Mouse (Mus musculus) heart, postnatal 14 days (tissue): ENCODE data around the gene Lrrc4c. TPM values are rescaled to one million over a fixed set of nuclear protein-coding genes. Genes with fewer than 3 reads are reported as not detected.

Source experiments
- DNase-seq, 2 experiments: peaks; one replicate each; pipeline ENCODE4 v3.0.0; 2021 to 2022
- intact Hi-C: fragments of 180-260 bp; cut with DNase I; formaldehyde crosslinking; loops from one replicate; pipeline ENCODE4 v1.15.1; 2025
- microRNA-seq, 2 experiments: library from miRNA; unstranded; fragments of <30 nt; microRNA quantifications; one replicate each; pipeline ENCODE4 v1.2.0; 2021 to 2022
- total RNA-seq, 2 experiments: library from RNA; stranded (reverse); gene quantifications; 2 replicates each; pipeline ENCODE4 v1.2.3; 2021

Lrrc4c gene
- total RNA-seq, 2 experiments from 2014 or later = 0.32 to 0.45 TPM

- intact Hi-C loops = no loop called here
- DNase-seq = no peak
Measured at GRCm38 (mm10) chr2:97564509-97564908, 1246.5 kb downstream of the Lrrc4c start.

- no peak for DNase-seq
- intact Hi-C loops = no loop called here
Measured at GRCm38 (mm10) chr2:97568954-97569353, 1251.0 kb downstream of the Lrrc4c start.

GRCm38 (mm10) chr2:97574921-97575320 is 1257.0 kb downstream of the Lrrc4c start:
- intact Hi-C loops = no loop called here
- no peak for DNase-seq

GRCm38 (mm10) chr2:97581132-97581531 is 1263.2 kb downstream of the Lrrc4c start:
- intact Hi-C loops = no loop called here
- DNase-seq = no peak

GRCm38 (mm10) chr2:97586322-97586721 is 1268.4 kb downstream of the Lrrc4c start:
- DNase-seq = no peak
- intact Hi-C loops = no loop called here

- intact Hi-C loops = no loop called here
- no peak for DNase-seq
Measured at GRCm38 (mm10) chr2:97590563-97590962, 1272.6 kb downstream of the Lrrc4c start.

- DNase-seq = no peak
- intact Hi-C loops = no loop called here
Measured at GRCm38 (mm10) chr2:97604182-97604581, 1286.2 kb downstream of the Lrrc4c start.

- no peak for DNase-seq
Measured at GRCm38 (mm10) chr2:97604688-97605215, 1286.8 kb downstream of the Lrrc4c start.

GRCm38 (mm10) chr2:97609436-97609835 is 1291.5 kb downstream of the Lrrc4c start:
- no peak for DNase-seq
- intact Hi-C loops = no loop called here

More at GRCm38 (mm10) chr2:97604688-97605215, 1286.8 kb downstream of the Lrrc4c start:
- intact Hi-C loops = no loop called here

GRCm38 (mm10) chr2:97610566-97610965 is 1292.6 kb downstream of the Lrrc4c start:
- intact Hi-C loops = no loop called here
- DNase-seq = no peak

- intact Hi-C loops = no loop called here
- DNase-seq = no peak
Measured at GRCm38 (mm10) chr2:97614724-97615123, 1296.8 kb downstream of the Lrrc4c start.

- intact Hi-C loops = no loop called here
- DNase-seq = no peak
Measured at GRCm38 (mm10) chr2:97618589-97618988, 1300.6 kb downstream of the Lrrc4c start.

GRCm38 (mm10) chr2:97639941-97640340 is 1322.0 kb downstream of the Lrrc4c start:
- intact Hi-C loops = no loop called here
- no peak for DNase-seq

GRCm38 (mm10) chr2:97641661-97642060 is 1323.7 kb downstream of the Lrrc4c start:
- intact Hi-C loops = no loop called here
- DNase-seq = no peak

- intact Hi-C loops = no loop called here
- no peak for DNase-seq
Measured at GRCm38 (mm10) chr2:97652711-97653110, 1334.7 kb downstream of the Lrrc4c start.

Small RNA genes within 50 kb of the gene (microRNA-seq; reads per million reads assigned to microRNA genes)
- 0 reads per million in 2 experiments for gene Gm44320
